Mouse (Mus musculus): Measurements from ENCODE around the gene Zfp639.

- TF ChIP-seq POLR2A (IDR thresholded peaks at IDR 0.05; ENCODE audit: insufficient read depth, low read length) (no peak), EP300 (IDR thresholded peaks at IDR 0.05; ENCODE audit: insufficient read depth, low read depth, low read length) (no peak)
Observed at GRCm38 (mm10) chr3:32490928-32491315, 19.1 kb upstream of the Zfp639 start.

Data from ES-Bruce4 (cell line).